Mouse (Mus musculus): ENCODE measurements around the gene Colq.

- no peak for TF ChIP-seq POLR2AphosphoS2 (IDR thresholded peaks at IDR 0.05; ENCODE audit: insufficient read length, low read depth)
- no peak for TF ChIP-seq POLR2A (IDR thresholded peaks at IDR 0.05; ENCODE audit: insufficient read length, low read depth)
- no peak for TF ChIP-seq SRF (IDR thresholded peaks at IDR 0.05; ENCODE audit: control insufficient read depth, insufficient read length, low read depth)
- TF ChIP-seq CEBPB (IDR thresholded peaks at IDR 0.05; ENCODE audit: insufficient read depth, poor library complexity, severe bottlenecking), result no peak
- no peak for TF ChIP-seq USF1 (IDR thresholded peaks at IDR 0.05; ENCODE audit: low read depth)
- no peak for TF ChIP-seq MYOD1 (IDR thresholded peaks at IDR 0.05; ENCODE audit: control insufficient read depth in 1 of 3, insufficient read length in 2 of 3, low read depth in 2 of 3)
- no peak for TF ChIP-seq E2F4 (IDR thresholded peaks at IDR 0.05; ENCODE audit: insufficient read depth)
- TF ChIP-seq TCF12 (IDR thresholded peaks at IDR 0.05; ENCODE audit: insufficient read depth, poor library complexity, severe bottlenecking), result no peak
- TF ChIP-seq MYOG (IDR thresholded peaks at IDR 0.05; ENCODE audit: control insufficient read depth in 1 of 3, insufficient read depth in 1 of 3, insufficient read length in 2 of 3, low read depth in 2 of 3), result no peak
- TF ChIP-seq MAX (IDR thresholded peaks at IDR 0.05; ENCODE audit: low read depth), result no peak
Measured at GRCm38 (mm10) chr14:31482417-31482816, 108.7 kb downstream of the Colq start.

All from myocyte (in vitro differentiated cells).